Mouse (Mus musculus): ENCODE measurements at regions not wholly inside any gene's neighbourhood (a gene's known extent, or its start where the extent isn't known, plus 50 kb on each side); places are given as distances from the start of the nearest gene placed in this dataset.
A peak's percentile ranks its signal among the peaks of the same experiment; 100 is the strongest.

DNA sequence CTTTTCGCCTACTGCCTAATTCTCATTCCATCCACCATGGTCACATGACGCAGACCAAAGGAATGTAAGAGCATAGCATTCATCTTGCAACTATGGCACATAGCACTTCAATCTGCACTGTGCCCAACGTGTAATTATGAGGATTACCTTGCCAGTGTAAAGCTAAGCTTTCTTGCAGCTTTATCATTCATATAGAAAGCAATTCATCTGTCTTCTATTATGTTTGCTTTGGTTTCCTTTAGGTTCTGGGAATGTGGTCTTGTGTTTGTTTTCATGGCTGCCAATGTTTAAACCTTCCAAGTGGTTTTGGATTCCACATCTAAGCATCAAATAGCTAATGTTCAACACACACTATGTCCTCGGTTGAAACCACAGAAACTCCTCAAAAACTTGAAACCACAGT lies 307.2 kb downstream of the Olfr1505 start:
- Histone ChIP-seq H3K4me2 (ENCODE audit: low read depth, low read length) (no peak overlapping the region), H3K27ac (replicated peaks; ENCODE audit: low read depth, low read length) (no peak overlapping the region), H3K9me3 (replicated peaks; ENCODE audit: control insufficient read depth, low read length) (no peaks in the 10 kb centered on the region), H3K27me3 (ENCODE audit: control insufficient read depth, insufficient read depth, low read length) (no peaks in the 10 kb centered on the region), H3K36me3 (replicated peaks; ENCODE audit: control insufficient read depth, insufficient read depth, low read depth, low read length) (no peaks in the 10 kb centered on the region), H3K9ac (replicated peaks; ENCODE audit: low read length) (no peak overlapping the region), H3K4me1 (ENCODE audit: control insufficient read depth, insufficient read depth, low read length) (no peaks in the 10 kb centered on the region), H3K4me3 (ENCODE audit: low read depth, low read length) (no peak overlapping the region)
- 51% methylated on average over 4 of the region's 4 CpGs for WGBS
- DNase-seq (ENCODE audit: low spot score) (peak; percentile 54), ATAC-seq (replicated peaks; ENCODE audit: insufficient number of reproducible peaks, low FRiP score, low TSS enrichment, low read depth) (no peak; the same call in 1 of the 2 replicates)

DNA sequence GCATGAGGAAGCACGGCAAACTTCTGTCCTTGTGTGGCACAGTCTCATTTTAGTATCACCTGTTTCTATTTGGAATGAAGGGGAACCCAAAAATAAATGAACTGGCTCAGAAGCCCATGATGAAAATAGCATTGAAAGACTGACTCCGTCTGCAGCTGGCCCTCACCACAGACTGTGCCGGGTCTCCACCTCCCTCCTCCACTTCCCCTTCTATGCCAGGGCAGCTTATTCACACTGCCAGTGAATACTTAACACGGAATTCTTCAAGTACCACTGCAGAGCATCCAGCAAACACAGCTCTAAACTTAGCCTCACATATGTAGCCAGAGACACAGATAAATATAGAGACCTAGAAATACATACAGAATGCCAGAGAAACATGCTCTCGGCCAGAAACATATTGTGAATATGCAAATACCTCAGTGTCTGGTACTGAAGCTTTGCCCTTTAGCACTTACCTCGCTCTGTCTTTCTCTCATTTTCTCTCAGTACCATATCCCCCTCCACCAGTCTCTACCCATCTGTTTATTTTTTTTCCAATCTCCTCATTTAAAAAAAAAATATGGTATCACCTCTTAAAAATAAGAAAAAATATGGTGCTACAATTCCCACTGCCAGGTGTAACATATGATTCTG lies 311.8 kb downstream of the Olfr1505 start:
- H3K36me3 ChIP-seq (replicated peaks; ENCODE audit: control insufficient read depth, insufficient read depth, low read depth, low read length), result no peaks in the 10 kb centered on the region
- no peaks in the 10 kb centered on the region for H3K4me1 ChIP-seq (ENCODE audit: control insufficient read depth, insufficient read depth, low read length)
- H3K9ac ChIP-seq (replicated peaks; ENCODE audit: low read length), result no peak overlapping the region
- no peak overlapping the region for H3K4me2 ChIP-seq (ENCODE audit: low read depth, low read length)
- no peaks in the 10 kb centered on the region for H3K9me3 ChIP-seq (replicated peaks; ENCODE audit: control insufficient read depth, low read length)
- H3K27ac ChIP-seq (replicated peaks; ENCODE audit: low read depth, low read length), result no peak overlapping the region
- ATAC-seq (replicated peaks; ENCODE audit: insufficient number of reproducible peaks, low FRiP score, low TSS enrichment, low read depth) (no peak), DNase-seq (ENCODE audit: low spot score) (no peak)
- no peaks in the 10 kb centered on the region for H3K27me3 ChIP-seq (ENCODE audit: control insufficient read depth, insufficient read depth, low read length)
- 62% methylated on average over 6 of the region's 6 CpGs for WGBS
- no peak overlapping the region for H3K4me3 ChIP-seq (ENCODE audit: low read depth, low read length)

DNA sequence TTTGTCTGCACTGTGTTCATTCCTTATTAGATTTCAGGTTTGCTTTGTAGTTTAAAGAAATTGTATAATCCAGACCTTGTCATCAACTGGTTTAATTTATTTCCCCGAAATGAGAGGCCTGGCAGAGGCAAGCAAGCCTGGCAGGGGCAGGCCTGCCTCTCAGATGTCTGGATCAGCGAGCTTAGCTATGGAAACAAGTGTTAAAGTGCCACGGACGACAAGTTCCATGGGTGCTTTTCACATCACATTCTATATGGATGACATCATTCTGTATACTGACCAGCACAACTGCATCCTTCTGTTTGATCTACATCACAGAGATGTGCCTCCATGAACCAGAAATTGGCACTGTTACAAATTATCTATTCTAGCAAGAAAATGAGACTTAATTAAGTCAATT lies 312.5 kb downstream of the Olfr1505 start:
- H3K4me1 ChIP-seq (ENCODE audit: control insufficient read depth, insufficient read depth, low read length), result no peaks in the 10 kb centered on the region
- DNase-seq (ENCODE audit: low spot score) (peak; percentile 14), ATAC-seq (replicated peaks; ENCODE audit: insufficient number of reproducible peaks, low FRiP score, low TSS enrichment, low read depth) (no peak)
- H3K36me3 ChIP-seq (replicated peaks; ENCODE audit: control insufficient read depth, insufficient read depth, low read depth, low read length), result no peaks in the 10 kb centered on the region
- no peaks in the 10 kb centered on the region for H3K27me3 ChIP-seq (ENCODE audit: control insufficient read depth, insufficient read depth, low read length)
- no peaks in the 10 kb centered on the region for H3K9me3 ChIP-seq (replicated peaks; ENCODE audit: control insufficient read depth, low read length)
- H3K9ac ChIP-seq (replicated peaks; ENCODE audit: low read length), result no peak overlapping the region
- H3K4me2 ChIP-seq (ENCODE audit: low read depth, low read length), result no peak overlapping the region
- WGBS, result 44% methylated on average over 4 of the region's 4 CpGs
- no peak overlapping the region for H3K27ac ChIP-seq (replicated peaks; ENCODE audit: low read depth, low read length)
- H3K4me3 ChIP-seq (ENCODE audit: low read depth, low read length), result no peak overlapping the region

DNA sequence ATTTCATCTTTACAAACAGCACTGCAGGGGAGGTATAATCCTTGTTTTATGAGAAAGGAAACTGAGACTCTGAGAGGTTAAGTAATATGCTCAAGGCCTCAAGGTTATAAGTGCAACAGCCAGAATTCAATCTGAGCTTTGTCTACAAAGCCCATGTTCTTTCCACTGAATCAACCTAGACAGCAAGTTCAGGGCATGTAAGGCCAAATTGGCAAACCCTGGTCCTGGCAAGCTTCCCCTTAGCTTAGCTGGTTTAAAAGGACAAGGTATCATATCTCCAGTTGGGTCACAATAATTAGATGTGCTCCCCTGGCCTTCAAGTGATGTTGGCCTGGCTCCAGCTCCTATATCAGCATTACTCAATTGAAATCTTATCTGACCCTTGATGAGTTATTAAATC lies 313.2 kb downstream of the Olfr1505 start:
- Histone ChIP-seq H3K4me1 (ENCODE audit: control insufficient read depth, insufficient read depth, low read length) (no peaks in the 10 kb centered on the region), H3K4me2 (ENCODE audit: low read depth, low read length) (no peak overlapping the region), H3K9me3 (replicated peaks; ENCODE audit: control insufficient read depth, low read length) (no peaks in the 10 kb centered on the region), H3K27ac (replicated peaks; ENCODE audit: low read depth, low read length) (no peak overlapping the region), H3K9ac (replicated peaks; ENCODE audit: low read length) (no peak overlapping the region), H3K4me3 (ENCODE audit: low read depth, low read length) (no peak overlapping the region), H3K36me3 (replicated peaks; ENCODE audit: control insufficient read depth, insufficient read depth, low read depth, low read length) (no peaks in the 10 kb centered on the region), H3K27me3 (ENCODE audit: control insufficient read depth, insufficient read depth, low read length) (no peaks in the 10 kb centered on the region)
- ATAC-seq (replicated peaks; ENCODE audit: insufficient number of reproducible peaks, low FRiP score, low TSS enrichment, low read depth) (no peak), DNase-seq (ENCODE audit: low spot score) (peak; percentile 25)

DNA sequence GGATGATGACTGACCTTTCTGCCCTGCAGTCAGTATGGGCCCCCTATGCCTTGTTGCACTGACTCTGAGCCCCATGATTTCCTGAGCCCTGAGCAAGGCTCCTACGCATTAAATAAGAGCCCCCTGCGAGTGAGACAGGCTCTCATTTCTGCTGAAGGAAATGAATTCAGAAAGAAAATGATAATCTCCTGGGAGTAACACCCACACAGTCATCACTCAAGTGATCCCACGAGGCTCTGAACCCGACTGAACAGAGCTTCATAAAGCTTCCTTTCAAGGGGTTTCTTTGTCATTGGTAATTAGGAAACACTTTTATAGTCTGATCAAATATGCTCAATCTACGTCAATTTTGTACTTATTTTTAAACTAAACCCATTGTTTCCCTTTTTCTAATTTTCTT lies 330.2 kb downstream of the Olfr1505 start:
- no peak overlapping the region for H3K27ac ChIP-seq (replicated peaks; ENCODE audit: low read depth, low read length)
- H3K36me3 ChIP-seq (replicated peaks; ENCODE audit: control insufficient read depth, insufficient read depth, low read depth, low read length), result no peaks in the 10 kb centered on the region
- no peak for ATAC-seq (replicated peaks; ENCODE audit: insufficient number of reproducible peaks, low FRiP score, low TSS enrichment, low read depth)
- no peaks in the 10 kb centered on the region for H3K4me1 ChIP-seq (ENCODE audit: control insufficient read depth, insufficient read depth, low read length)
- H3K9me3 ChIP-seq (replicated peaks; ENCODE audit: control insufficient read depth, low read length), result no peaks in the 10 kb centered on the region
- H3K4me3 ChIP-seq (ENCODE audit: low read depth, low read length), result no peak overlapping the region
- H3K4me2 ChIP-seq (ENCODE audit: low read depth, low read length), result no peak overlapping the region
- DNase-seq (ENCODE audit: low spot score), result no peak
- H3K9ac ChIP-seq (replicated peaks; ENCODE audit: low read length), result no peak overlapping the region
- no peaks in the 10 kb centered on the region for H3K27me3 ChIP-seq (ENCODE audit: control insufficient read depth, insufficient read depth, low read length)
- 55% methylated on average over 5 of the region's 5 CpGs for WGBS

DNA sequence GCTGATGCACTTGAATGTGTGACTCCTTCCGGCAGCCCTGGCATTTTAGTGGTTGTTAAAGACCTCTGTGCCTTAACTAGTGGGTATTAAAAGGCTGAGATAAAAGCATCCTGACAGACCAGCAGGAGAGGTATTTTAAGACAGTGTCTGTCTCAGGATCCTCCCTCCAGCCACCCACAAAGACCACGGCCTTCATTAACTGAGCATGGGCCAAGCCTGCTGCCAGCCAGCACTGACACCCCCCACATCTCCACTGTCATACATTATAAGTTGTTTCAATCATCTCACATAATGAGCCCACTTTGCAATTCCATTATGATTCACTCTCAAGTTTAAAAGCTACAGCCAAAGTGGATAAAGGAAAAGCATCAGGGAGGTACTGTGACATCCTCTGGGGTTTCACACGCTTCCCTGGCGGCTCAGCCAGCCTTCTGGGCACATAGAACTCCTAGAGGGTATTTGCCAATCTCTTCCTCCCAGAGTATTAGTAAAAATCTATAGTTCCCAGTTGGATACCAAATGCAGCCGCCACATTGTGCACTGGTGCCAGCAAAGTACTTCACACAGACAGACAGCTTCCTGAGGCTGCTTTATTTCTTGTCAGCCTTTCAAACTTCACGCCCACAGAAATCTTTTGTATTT lies 333.8 kb downstream of the Olfr1505 start:
- no peak overlapping the region for H3K4me2 ChIP-seq (ENCODE audit: low read depth, low read length)
- H3K27me3 ChIP-seq (ENCODE audit: control insufficient read depth, insufficient read depth, low read length), result no peaks in the 10 kb centered on the region
- no peaks in the 10 kb centered on the region for H3K36me3 ChIP-seq (replicated peaks; ENCODE audit: control insufficient read depth, insufficient read depth, low read depth, low read length)
- ATAC-seq (replicated peaks; ENCODE audit: insufficient number of reproducible peaks, low FRiP score, low TSS enrichment, low read depth), result no peak
- H3K9ac ChIP-seq (replicated peaks; ENCODE audit: low read length), result no peak overlapping the region
- no peaks in the 10 kb centered on the region for H3K4me1 ChIP-seq (ENCODE audit: control insufficient read depth, insufficient read depth, low read length)
- H3K4me3 ChIP-seq (ENCODE audit: low read depth, low read length), result no peak overlapping the region
- no peak overlapping the region for H3K27ac ChIP-seq (replicated peaks; ENCODE audit: low read depth, low read length)
- H3K9me3 ChIP-seq (replicated peaks; ENCODE audit: control insufficient read depth, low read length), result no peaks in the 10 kb centered on the region
- 75% methylated on average over 6 of the region's 6 CpGs for WGBS
- no peak for DNase-seq (ENCODE audit: low spot score)

DNA sequence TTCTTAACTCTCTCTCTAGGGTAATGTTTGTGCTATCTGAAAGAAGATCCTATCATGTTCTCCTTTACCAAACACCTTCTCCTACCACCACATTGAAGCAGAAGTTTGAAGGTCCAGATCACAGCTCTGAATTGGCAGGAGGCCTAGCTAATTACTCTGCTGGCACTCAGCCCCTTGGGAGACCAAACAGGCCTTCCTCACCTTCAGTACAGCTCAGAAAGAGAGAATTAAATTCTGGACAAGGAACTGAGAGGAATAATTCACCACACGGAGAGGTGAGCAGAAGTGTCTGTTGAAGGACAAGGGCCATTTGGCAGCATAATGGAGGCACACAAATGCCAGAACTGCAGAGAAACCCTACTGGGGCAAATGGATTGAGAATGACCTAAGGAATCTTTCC lies 334.6 kb downstream of the Olfr1505 start:
- Histone ChIP-seq H3K36me3 (replicated peaks; ENCODE audit: control insufficient read depth, insufficient read depth, low read depth, low read length) (no peaks in the 10 kb centered on the region), H3K4me2 (ENCODE audit: low read depth, low read length) (no peak overlapping the region), H3K27ac (replicated peaks; ENCODE audit: low read depth, low read length) (no peak overlapping the region), H3K4me1 (ENCODE audit: control insufficient read depth, insufficient read depth, low read length) (no peaks in the 10 kb centered on the region), H3K27me3 (ENCODE audit: control insufficient read depth, insufficient read depth, low read length) (no peaks in the 10 kb centered on the region), H3K4me3 (ENCODE audit: low read depth, low read length) (no peak overlapping the region), H3K9me3 (replicated peaks; ENCODE audit: control insufficient read depth, low read length) (no peaks in the 10 kb centered on the region), H3K9ac (replicated peaks; ENCODE audit: low read length) (no peak overlapping the region)
- ATAC-seq (replicated peaks; ENCODE audit: insufficient number of reproducible peaks, low FRiP score, low TSS enrichment, low read depth), result no peak
- no peak for DNase-seq (ENCODE audit: low spot score)
- 67% methylated on average over 1 of the region's 1 CpGs for WGBS

DNA sequence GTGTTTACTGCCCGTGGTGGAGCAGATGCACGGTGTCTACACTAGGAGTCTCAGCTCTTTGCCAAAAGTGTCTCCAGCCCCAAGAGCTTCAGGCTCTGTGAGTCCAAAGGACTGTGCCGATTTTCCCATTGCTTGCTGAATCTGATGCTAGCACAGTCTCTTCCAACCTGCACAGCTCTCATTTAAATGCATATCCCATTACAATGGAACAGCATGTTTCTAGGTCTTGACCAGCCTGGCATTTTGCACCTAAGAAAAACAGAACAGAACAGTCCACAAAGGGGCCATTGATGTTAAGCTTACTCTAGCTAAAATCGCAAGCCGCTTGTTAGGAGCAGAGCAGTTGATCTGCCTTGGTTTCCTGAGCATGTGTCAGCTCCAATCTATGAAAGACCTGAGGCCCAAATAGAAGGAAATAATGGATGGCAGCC lies 339.2 kb downstream of the Tle4 start:
- DNase-seq (ENCODE audit: low spot score) (peak; percentile 55), ATAC-seq (replicated peaks; ENCODE audit: insufficient number of reproducible peaks, low FRiP score, low TSS enrichment, low read depth) (peak; percentile 34; the same call in 1 of the 2 replicates)
- no peak overlapping the region for H3K9ac ChIP-seq (replicated peaks; ENCODE audit: low read length)
- H3K4me3 ChIP-seq (ENCODE audit: low read depth, low read length), result no peak overlapping the region
- no peak overlapping the region for H3K27ac ChIP-seq (replicated peaks; ENCODE audit: low read depth, low read length)
- H3K9me3 ChIP-seq (replicated peaks; ENCODE audit: control insufficient read depth, low read length), result no peaks in the 10 kb centered on the region
- no peaks in the 10 kb centered on the region for H3K36me3 ChIP-seq (replicated peaks; ENCODE audit: control insufficient read depth, insufficient read depth, low read depth, low read length)
- H3K4me1 ChIP-seq (ENCODE audit: control insufficient read depth, insufficient read depth, low read length), result no peaks in the 10 kb centered on the region
- WGBS, result 14% methylated on average over 5 of the region's 5 CpGs
- no peaks in the 10 kb centered on the region for H3K27me3 ChIP-seq (ENCODE audit: control insufficient read depth, insufficient read depth, low read length)
- no peak overlapping the region for H3K4me2 ChIP-seq (ENCODE audit: low read depth, low read length)

Data from embryonic facial prominence, embryonic 11.5 days (tissue).